Mouse (Mus musculus) naive thymus-derived CD4-positive, alpha-beta T cell, adult 2 months (primary cell): ENCODE results near the gene Plpp3.

Experiments used
- DNase-seq: peaks from one replicate; pipeline ENCODE4 v3.0.0-alpha.2; 2011; ENCODE audit warnings: low read depth

The Plpp3 gene

DNA sequence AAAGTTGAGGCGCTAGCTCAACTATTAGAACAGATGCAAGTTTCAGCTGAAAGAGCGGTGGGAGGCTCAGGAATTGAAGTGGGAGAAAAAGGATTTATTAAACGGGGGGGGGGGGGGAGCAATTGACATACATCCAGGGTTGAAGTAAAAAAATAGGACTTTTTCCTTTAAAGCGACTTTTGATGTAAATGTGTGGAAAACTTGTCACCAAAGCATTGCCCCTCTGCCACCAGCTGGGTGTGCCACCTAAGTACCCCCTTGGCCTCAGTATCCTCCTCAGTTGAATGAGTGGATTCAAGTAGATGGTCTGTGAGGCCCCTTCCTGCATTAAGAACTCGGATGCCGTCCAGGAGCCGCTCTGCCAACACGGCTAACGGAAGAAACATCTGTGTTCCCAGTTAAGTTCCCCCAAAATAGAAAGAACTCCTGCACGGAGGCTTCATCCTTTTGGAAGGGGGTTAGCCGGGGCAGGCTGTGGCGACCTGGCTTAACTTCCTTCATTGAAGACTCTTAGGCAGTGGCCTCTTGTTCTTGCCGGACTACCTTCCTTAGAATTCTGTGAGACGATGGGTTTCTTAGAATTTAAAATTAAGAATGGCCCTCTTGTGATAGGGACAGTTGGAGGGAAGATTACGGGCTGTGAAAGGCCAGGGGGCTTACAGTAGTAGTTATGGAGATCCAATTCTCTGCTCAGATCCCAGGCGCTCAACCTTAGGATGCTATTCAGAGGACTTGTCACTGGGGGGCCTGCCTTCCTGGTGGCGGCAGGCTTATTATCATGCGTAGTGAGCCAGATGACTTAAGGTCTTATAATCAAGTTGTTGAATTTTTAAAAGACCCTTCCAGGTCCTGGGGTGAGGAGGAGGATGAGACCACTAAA lies 1.7 kb downstream of the Plpp3 start:
- DNase-seq, result no peak

DNA sequence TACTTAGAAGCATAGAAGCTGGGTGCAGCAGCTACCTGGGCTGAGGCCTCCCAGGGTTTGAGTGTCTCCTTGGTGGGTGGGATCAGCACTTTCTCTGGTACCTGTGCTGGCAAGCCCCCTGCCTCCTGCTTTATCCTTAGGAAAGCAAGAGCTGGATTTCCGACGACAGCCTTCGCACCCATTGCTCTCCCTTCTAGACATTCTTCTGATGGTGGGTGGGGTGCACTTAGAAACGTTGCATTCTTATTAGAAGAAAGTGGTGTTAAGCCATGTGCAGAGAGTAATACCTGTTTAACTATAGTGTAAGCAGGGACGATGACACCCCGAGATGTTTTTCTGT lies 2.4 kb downstream of the Plpp3 start:
- no peak for DNase-seq

DNA sequence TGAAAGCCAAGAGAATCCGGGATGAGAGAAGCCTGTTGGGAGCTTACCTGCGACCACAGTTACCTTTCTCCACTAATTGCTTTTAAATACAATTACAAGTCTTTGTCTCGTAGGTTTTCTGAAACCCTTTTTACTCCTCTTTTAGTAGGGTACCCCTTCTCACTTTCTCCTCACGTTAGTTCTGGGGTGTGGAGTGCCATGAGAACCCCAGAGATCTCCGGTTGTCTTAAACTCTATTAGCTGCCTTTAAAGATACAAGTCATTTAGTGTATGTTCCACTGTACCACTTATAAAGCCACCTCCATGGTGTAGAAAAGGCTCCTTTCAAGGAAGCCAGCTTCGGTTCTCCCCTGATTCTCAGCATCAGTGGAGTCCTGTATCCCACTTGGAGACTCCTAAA lies 3.3 kb downstream of the Plpp3 start:
- no peak for DNase-seq

DNA sequence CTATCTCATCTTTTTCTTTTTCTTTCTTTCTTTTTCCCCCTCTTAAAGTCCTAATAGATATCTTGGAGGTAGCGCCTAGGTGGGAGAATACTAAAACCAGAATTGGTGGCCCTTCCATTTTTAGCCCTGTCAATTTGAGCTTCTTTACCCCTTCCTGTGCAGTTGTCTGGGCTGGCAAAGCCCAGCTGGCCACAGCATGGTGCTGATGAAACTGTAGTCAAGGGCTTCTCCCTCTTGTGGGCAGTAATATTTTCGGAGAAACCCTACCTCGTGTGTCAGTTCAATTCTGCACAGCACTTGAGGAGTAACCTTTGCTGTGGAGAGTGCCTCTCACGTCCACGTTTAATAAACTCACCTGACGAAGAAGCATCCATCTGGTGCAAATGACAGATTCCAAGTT lies 4.9 kb downstream of the Plpp3 start:
- DNase-seq, result no peak

DNA sequence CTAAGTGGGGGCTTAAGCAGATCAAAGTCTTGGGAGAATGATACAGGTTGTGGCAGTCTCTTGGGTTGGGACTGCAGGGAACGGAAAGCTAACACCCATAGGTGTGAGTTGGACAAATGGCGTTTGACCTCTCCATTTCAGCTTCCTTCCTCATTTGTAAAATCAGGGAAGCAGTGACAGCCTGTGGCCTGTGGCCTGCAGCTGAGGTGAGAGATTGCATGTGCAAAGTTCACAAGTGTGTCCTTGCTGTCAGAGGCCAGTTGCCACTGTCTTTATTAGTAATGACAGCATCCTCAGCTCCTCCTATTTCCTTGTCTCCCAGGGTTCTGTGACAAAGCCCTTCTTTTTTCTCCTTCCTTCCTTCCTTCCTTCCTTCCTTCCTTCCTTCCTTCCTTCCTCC lies 5.5 kb downstream of the Plpp3 start:
- DNase-seq, result no peak

DNA sequence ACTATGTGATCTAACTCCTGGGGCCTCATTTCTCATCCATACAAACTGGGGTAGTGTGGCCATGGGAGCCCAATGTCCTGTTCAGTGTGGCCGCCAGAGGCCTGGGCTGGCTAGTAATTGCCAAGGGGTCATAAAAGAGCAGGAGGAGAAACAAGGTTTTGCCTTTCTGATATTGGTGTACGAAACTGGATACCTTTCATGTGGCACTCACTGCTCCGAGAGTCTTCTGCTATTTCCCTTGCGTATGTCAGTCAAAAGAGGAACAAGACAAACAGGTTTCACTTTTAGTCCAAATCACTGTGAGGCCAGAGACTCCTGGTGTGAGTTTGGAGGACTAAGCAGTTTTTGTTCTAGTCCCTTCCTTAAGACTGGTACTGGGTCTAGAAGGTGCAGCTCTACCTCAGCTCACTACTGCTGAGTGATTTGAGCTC lies 6.8 kb downstream of the Plpp3 start:
- no peak for DNase-seq

DNA sequence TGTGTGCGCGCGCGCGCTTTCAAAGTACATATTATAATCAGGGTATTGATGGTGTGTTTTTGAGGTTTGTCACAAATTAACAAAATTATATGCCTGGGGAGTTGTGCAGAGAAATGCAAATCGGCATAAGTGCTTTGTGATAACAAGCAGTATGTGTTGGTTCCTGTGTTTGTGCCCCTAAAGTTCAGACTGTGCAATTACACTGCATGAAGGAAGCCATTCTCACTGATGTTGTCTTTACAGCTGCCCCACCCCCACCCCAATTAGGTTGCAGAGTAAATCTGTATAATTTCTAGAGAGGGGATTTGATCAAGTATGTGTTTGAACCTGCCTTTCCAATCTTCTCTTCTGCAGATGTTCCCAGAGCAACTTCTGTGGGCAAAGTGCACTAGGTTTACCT lies 7.8 kb downstream of the Plpp3 start:
- no peak for DNase-seq

DNA sequence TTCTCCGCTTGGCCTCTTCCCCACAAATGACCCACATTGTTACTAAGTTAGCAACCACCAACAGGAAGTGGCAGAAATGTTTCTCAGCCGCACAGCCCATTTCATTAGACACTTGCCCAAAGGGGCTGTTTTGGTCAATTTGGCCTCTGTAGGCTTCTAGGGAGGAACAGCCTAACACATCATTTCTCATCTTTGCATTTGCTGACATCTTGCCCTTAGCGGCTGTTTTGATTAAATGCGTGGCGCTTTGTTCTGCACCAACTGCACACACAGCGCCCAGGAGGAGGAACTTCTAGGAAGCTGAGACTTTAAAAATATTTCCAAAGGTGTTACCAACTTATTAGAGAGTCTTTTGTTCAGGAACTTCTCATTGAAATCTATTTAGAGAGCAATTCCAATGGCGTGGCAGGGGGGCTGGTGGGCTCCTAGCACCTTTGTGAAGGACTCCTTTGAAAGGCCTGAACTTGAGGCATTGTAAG lies 12.0 kb downstream of the Plpp3 start:
- DNase-seq, result no peak

DNA sequence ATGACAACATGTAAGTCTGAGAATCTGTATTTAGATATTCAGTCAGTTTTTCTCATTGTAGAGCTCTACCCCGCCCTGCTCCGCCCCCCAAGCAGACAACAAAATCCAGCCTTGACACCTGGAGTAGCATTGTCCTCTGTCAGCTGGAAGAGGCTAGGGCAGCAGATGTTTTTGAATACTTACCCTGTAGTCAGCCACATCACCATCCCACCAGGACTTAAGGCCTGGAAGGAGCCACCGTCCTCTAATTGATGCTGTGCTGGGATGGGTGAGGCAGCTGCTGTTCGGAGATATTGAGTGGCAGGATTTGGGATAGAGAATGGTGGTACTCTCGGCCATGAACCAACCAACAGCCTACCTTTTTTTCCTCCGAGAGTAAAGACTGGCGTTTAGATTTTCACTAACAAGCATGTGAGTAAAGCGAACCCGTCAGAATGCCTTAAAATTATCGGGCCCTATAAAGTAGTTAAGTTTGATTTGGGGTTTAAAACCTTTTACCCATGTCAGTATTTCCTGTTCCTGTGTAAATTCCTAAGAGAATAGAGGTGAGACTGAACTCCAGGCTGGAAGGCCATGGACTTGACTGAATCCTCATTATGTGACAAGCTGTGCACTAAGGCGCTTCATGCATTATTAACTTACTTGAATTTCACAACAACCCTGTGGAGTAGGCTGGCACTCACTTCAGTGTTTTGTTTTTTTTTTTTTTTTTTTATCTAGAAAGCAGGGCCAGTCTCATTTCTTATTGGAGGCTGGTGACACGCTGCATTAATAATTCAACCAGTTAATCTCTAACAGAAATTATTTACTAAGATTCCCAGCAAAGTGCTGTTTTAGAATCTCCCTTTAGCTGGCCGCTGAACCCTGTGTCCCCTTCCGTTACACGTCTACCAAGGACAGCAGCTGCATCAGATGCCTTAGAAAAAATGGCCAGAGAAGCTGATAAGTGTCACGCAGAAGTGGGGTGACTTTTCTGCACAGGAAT lies 13.0 kb downstream of the Plpp3 start:
- no peak for DNase-seq

DNA sequence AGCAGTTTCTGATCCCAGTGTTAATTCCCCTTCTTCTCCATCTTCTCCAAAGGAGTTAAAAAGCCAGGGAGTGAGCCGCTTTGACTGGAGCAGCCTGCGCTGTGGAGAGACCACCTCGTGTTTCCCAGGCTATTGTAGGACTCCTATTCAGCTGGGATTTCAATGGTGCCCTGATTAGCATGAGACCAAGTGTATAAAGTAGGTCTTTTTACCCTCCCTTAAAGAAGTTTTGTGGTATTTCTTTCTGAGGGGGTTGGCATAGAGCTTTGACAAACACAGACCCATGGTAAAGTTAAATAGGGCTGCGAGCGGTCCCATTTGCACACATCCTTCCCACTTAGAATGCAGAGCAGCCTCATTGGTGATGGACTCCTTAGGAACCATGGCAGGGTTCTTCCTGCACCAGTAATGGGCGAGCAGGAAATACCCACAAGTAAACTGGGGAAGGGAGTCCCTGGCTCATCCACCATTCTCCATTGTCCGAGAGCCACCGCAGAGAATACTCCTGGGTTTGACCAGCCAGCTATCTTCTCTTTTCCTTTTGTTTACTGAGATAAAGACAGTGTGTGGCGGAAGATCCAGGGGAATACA lies 13.8 kb downstream of the Plpp3 start:
- no peak for DNase-seq

DNA sequence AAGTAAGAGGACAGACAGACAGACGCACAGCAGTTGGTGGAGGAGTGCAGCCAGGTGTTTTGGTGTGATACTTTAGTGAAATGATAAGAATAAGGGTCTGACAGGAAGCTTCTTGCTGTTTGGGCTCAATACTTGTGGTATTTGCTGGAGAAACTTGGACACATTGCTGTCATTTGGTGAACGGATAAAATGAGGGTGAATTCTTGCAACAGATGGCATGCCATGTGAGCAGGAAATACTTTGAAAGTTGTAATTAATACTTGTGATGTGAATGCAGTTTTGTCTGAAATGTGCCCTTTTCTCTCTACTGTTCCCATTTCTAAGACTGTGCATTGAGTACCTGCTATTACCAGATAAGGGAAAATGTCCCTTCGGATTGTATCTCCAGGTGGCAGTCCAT lies 14.3 kb downstream of the Plpp3 start:
- no peak for DNase-seq

DNA sequence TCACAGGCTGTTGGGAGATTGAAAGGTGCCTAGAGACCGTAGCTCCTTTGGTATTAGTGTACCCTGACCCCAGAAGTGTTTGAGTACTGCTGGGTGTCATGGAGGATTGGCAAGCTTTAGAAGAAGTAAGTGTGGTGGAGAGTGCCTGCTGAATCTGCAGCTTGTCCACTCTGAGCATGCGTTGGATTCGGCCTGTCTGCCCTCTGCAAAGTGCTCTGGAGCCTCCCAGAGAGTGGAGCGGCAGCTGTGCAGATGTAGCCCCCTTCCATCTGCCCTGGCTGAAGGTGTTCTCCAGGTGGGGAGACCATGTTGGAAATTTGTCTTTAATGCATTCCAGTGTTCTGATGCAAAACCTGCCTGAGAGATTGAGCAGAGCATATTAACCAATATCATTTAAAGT lies 17.6 kb downstream of the Plpp3 start:
- DNase-seq, result no peak

DNA sequence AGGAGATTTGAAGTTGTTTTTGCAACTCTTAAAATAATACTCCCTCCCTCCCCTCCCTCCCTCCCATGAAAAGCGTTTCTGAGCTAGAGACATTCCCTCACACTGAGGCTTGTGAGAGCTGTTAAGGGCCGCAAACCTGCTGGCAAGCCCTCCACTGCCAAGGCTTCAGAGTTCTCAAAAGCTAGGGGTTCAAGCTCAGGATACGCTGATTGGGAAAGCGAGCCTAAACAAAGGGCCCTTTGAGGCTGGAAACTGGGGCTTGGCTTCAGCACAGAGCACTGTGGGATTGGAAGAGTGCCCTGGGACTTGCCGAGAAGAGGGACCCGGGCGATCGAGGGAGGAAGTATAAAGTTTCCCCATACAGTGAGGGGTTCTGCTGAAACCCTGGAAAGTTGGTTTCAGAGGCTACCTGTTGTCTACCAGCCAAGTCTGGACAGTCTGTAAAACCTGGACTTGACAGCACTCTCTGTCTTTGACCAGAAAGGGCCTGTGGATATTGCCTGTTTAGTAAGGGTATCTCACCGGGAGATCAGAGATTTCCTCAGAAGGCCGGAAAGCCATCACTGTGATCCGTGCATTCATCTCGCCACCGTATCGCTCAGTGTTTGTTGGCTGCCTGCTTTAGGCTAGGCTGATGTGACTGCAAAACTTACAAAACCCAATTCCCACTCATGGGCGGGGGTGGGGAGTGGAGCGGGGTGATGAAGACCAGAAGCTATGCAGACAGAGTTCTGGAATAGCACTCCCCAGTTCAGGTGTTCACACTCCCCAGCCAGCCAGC lies 18.3 kb downstream of the Plpp3 start:
- DNase-seq, result no peak

DNA sequence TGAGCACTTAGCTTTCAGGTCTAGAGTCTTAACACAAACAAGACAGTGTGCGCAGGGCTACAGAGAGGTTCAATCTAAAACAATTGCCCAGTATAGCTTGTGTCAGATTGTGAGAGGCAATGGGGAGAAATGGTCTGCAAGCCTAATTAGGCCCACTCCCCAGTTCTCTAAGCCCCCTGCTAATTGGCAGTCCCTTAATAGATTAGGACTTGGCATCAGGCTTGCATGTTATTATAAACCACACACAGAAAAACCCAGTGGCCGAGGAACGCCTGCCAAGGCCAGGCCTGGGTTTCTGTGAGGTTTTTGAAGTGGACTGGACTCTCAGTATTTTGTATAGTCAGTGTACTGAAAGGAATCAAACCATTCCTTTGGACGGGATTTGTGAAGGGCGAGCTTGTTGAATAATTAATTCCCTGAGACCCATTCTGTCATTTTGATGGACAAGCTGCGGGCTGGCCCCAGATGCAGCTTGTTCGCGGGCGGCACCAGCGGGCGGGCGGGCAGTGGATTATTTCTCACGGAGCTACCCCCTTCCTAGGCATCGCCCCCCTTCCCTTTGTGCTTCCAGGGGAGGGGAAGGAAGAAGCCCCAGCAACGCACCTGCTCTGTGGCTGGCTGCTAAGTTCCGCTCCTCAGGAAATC lies 24.0 kb downstream of the Plpp3 start:
- DNase-seq, result no peak

DNA sequence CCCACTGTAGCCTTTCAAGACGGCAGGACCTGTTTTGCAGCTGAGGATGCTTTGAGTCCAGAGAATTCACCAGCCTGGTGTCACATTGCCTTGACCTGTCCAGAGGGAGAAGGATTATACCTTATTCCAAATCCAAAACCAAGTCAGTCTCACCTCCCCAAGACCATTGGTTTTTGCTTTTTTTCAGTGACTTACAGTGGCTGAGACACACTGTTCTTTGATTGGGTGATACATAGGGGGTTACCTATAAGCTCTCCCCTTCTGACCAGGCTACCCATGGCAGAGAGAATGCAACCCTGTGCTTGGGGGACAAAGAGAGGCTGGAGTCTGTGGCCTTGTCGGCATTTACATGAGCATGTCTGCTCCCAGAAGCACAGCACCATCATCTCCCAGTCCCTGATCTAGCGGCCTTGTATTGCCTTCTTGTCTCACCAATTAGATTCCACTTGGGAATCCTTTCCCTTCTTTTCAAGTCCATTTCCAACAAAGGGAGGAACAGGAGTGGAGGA lies 24.6 kb downstream of the Plpp3 start:
- no peak for DNase-seq

DNA sequence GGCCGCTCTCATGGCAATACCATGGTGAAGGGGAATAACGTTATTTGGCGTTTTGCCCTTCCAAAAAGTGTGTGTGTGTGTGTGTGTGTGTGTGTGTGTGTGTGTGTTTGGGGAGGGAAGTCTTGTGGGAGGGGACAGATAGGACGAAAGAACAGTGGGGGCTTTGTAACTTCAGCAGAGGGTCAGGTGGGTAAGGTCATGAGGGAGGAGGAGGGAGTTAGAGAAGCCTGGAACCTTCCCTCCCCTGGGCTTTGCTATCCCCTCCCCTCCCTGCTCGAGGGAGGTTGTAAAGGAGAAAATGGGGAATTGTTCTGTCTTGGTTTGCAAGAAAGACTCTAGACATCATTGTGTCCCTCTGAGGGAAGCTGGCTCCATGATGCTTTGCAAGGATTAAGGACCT lies 25.1 kb downstream of the Plpp3 start:
- no peak for DNase-seq

DNA sequence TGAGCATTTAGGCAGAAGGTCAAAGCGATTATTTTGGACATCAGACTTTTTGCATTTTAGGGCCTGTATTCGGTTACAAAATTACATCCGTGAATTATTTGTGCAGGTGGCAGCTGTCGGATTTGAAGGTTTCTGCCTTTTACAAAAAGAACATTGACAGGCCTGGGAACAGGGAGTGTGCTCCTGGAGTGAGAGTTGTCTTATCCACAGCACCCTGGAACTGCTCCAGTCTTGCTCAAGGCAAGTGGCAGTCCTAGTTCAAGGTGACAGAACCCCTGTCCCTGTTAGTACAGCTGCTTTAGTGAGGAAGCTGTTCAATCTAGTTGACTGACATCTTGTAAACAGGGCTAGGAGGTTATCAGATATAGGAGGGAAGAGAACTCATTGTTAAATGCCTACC lies 27.3 kb downstream of the Plpp3 start:
- no peak for DNase-seq

DNA sequence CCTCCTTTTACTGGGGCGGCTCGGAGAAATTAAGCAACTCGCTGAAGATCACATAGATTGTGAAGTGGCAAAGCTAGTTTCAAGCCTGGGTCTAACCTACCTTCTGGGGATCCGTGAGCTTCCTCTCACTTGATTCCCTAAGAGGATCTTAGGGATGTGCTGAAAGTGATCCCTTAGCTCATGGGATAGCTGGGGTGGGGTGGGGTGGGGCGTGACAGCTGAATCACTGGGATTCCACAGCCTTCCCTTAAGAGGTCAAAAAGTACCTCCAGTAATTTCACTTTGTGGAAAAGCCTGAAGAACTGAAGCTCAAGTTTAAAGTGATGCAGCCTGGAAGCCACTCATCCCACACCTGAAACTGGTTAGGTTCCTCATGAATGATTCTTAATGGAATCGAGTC lies 27.8 kb downstream of the Plpp3 start:
- DNase-seq, result no peak

DNA sequence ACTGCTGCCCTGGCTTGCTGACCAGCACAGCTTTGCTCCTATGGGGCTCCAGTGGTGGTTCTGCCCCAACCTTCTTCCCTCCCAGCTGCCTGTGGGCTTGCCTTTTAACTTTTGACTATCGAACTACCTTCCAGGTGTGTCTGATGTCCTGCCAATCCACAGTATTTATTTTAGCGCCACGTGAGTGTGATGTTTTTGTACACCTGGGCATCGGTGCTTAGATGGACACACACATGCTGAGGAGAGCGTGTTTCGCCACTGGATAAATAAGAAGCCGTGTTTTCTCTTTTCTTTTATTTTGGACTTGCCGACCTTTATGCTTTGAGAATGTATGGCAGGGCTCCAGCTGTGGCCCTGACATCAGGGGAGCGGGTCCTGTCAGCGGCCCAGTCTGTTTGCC lies 29.5 kb downstream of the Plpp3 start:
- no peak for DNase-seq

DNA sequence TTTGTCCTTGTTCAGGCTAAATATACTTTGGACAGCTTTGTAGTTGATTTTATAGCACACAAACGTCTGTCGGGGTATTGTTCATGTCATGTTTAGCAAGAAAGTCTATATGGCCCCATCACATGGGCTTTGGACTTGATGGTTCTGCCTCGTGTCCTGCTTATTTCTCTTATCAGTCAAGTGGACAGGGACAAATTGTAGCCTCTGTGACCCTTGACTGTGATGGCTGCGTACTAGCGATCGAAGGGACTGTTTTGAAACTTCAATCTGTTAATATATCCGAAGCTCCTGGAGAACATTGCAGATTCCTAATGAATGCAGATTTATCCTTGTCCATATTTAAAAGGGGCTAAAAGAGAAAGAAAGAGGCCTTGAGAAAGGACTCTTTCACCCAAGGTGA lies 30.7 kb downstream of the Plpp3 start:
- no peak for DNase-seq

DNA sequence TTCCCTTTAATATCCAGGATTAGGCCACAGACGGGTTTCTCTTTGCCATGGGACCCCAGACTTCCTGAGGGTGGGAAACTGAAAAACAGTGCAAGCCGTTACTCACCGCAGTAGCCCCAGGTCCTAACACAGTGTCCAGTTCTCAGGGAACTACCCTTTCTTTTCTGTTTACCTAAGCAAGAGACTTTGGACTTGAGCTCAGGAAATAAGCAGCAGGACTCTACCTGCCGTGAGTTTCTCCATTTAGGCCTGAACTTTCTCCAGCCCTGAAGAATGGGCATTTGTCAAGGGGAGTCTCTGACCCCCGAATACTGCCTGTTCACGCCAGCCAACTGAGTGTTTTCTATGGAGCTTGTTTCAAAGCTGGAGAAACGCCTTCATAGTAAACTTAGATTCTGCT lies 31.7 kb downstream of the Plpp3 start:
- DNase-seq, result no peak
